18 mouse cellular contexts compared by ENCODE assay signal in the genomic region with DNA sequence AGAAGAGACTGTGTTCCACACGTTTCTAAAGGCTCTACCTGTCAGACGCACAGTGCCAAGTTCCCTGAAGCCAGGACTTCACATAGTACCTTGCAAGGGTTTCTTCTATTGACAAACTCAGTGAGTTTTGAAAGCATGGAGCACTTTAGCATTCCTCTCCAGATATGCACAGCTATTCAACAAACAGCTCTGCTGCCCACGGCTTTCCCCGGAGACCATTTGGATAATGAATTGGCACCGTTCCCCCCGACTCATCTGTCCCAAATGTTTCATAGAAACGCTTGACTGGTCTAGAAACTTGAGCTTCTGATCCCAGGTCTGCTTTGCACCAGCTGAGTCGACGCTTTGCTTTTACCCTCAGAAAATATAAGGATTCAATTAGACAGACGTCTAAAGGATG.
DNase-seq lines count a peak whose midpoint lies in the region; ATAC-seq and TF ChIP-seq lines count a peak whose summit lies in the region.
"Had no signal": no experiment of that assay in that cellular context is flagged by ENCODE, and none has a peak within 500 bp of the region (broad histone marks: within the 10 kb centered on the region; RNA-seq: fewer than 3 reads in every experiment).

No protein-coding gene starts in this region.

- H3K27me3 ChIP-seq in forebrain, postnatal 0 days (ENCODE audit: insufficient read depth, low read length), result no peaks in the 10 kb centered on the region
- no peaks in the 10 kb centered on the region for H3K27me3 ChIP-seq in forebrain, embryonic 11.5 days (ENCODE audit: control insufficient read depth, insufficient read depth, low read length)
- no peaks in the 10 kb centered on the region for H3K27me3 ChIP-seq in midbrain, postnatal 0 days (ENCODE audit: insufficient read depth, low read length)
- H3K27me3 ChIP-seq in midbrain, embryonic 13.5 days, result no peaks in the 10 kb centered on the region
- H3K27me3 ChIP-seq in embryonic facial prominence, embryonic 14.5 days (replicated peaks; ENCODE audit: control insufficient read depth, insufficient read depth, low read length), result no peaks in the 10 kb centered on the region
- H3K27me3 ChIP-seq in heart, embryonic 10.5 days (ENCODE audit: insufficient read depth, poor library complexity, severe bottlenecking), result 0 out of 2 replicates have a peak, but pooled peaks cover 3% of the 10 kb centered on the region
- H3K27me3 ChIP-seq in intestine, embryonic 15.5 days (replicated peaks), result no peaks in the 10 kb centered on the region
- H3K27me3 ChIP-seq: midbrain, embryonic 15.5 days had no signal

- no peaks in the 10 kb centered on the region for H3K4me1 ChIP-seq in forebrain, postnatal 0 days (ENCODE audit: insufficient read depth)
- no peaks in the 10 kb centered on the region for H3K4me1 ChIP-seq in forebrain, embryonic 11.5 days (replicated peaks; ENCODE audit: control insufficient read depth, insufficient read depth, low read length)
- H3K4me1 ChIP-seq in midbrain, postnatal 0 days (ENCODE audit: insufficient read depth, low read length), result no peaks in the 10 kb centered on the region
- H3K4me1 ChIP-seq in midbrain, embryonic 13.5 days (replicated peaks), result 0 out of 2 replicates have a peak, but pooled peaks cover 4% of the 10 kb centered on the region
- 0 out of 2 replicates have a peak, but pooled peaks cover 4% of the 10 kb centered on the region for H3K4me1 ChIP-seq in embryonic facial prominence, embryonic 14.5 days (ENCODE audit: control insufficient read depth, insufficient read depth, low read length)
- H3K4me1 ChIP-seq in heart, embryonic 10.5 days, result peaks cover 4% of the 10 kb centered on the region; the same call in 1 of the 2 replicates
- H3K4me1 ChIP-seq in intestine, embryonic 15.5 days (replicated peaks), result no peaks in the 10 kb centered on the region
- H3K4me1 ChIP-seq: midbrain, embryonic 15.5 days had no signal

- ATAC-seq in forebrain, postnatal 0 days, result no peak
- no peak for ATAC-seq in forebrain, embryonic 11.5 days (replicated peaks; ENCODE audit: low FRiP score)
- no peak for ATAC-seq in midbrain, postnatal 0 days (ENCODE audit: low FRiP score)
- ATAC-seq in midbrain, embryonic 13.5 days, result no peak
- ATAC-seq in embryonic facial prominence, embryonic 14.5 days (ENCODE audit: low read depth), result no peak; the same call in 1 of the 2 replicates
- ATAC-seq in intestine, embryonic 15.5 days, result no peak
- ATAC-seq: midbrain, embryonic 15.5 days had no signal

- 52% methylated on average over 10 of the region's 10 CpGs for WGBS in forebrain, postnatal 0 days
- 87% methylated on average over 10 of the region's 10 CpGs for WGBS in forebrain, embryonic 11.5 days
- WGBS in midbrain, postnatal 0 days, result 72% methylated on average over 10 of the region's 10 CpGs
- 73% methylated on average over 10 of the region's 10 CpGs for WGBS in midbrain, embryonic 13.5 days
- WGBS in embryonic facial prominence, embryonic 14.5 days, result 41% methylated on average over 10 of the region's 10 CpGs
- 81% methylated on average over 10 of the region's 10 CpGs for WGBS in heart, embryonic 10.5 days
- WGBS in intestine, embryonic 15.5 days, result 77% methylated on average over 10 of the region's 10 CpGs

- no peaks in the 10 kb centered on the region for H3K9me3 ChIP-seq in forebrain, postnatal 0 days (ENCODE audit: low read length)
- H3K9me3 ChIP-seq in forebrain, embryonic 11.5 days (ENCODE audit: control insufficient read depth, low read length), result no peaks in the 10 kb centered on the region
- no peaks in the 10 kb centered on the region for H3K9me3 ChIP-seq in midbrain, postnatal 0 days (ENCODE audit: low read length)
- H3K9me3 ChIP-seq in midbrain, embryonic 13.5 days, result no peaks in the 10 kb centered on the region
- H3K9me3 ChIP-seq in embryonic facial prominence, embryonic 14.5 days (ENCODE audit: control insufficient read depth, low read length), result no peaks in the 10 kb centered on the region
- H3K9me3 ChIP-seq in heart, embryonic 10.5 days, result no peaks in the 10 kb centered on the region
- H3K9me3 ChIP-seq in intestine, embryonic 15.5 days, result no peaks in the 10 kb centered on the region
- H3K9me3 ChIP-seq: midbrain, embryonic 15.5 days had no signal

- TF ChIP-seq CTCF in forebrain, postnatal 0 days (IDR thresholded peaks at IDR 0.05; ENCODE audit: low read depth), result no peak
- TF ChIP-seq CTCF in midbrain, postnatal 0 days (IDR thresholded peaks at IDR 0.05), result no peak

- H3K27ac ChIP-seq in forebrain, postnatal 0 days (ENCODE audit: low read depth, low read length), result no peak overlapping the region
- H3K27ac ChIP-seq in forebrain, embryonic 11.5 days (ENCODE audit: low read depth, low read length), result no peak overlapping the region
- H3K27ac ChIP-seq in midbrain, postnatal 0 days (ENCODE audit: low read depth, low read length), result no peak overlapping the region
- H3K27ac ChIP-seq in midbrain, embryonic 13.5 days, result no peak overlapping the region; the same call in 1 of the 2 replicates
- H3K27ac ChIP-seq in embryonic facial prominence, embryonic 14.5 days (replicated peaks; ENCODE audit: low read depth, low read length), result no peak overlapping the region
- no peak overlapping the region for H3K27ac ChIP-seq in heart, embryonic 10.5 days
- H3K27ac ChIP-seq in intestine, embryonic 15.5 days, result no peak overlapping the region
- H3K27ac ChIP-seq: midbrain, embryonic 15.5 days had no signal

- no peak overlapping the region for H3K4me3 ChIP-seq in forebrain, postnatal 0 days (ENCODE audit: low read depth, low read length)
- H3K4me3 ChIP-seq in forebrain, embryonic 11.5 days (ENCODE audit: low read depth, low read length), result no peak overlapping the region
- H3K4me3 ChIP-seq in midbrain, postnatal 0 days (ENCODE audit: low read depth, low read length), result no peak overlapping the region
- no peak overlapping the region for H3K4me3 ChIP-seq in midbrain, embryonic 13.5 days (replicated peaks)
- no peak overlapping the region for H3K4me3 ChIP-seq in embryonic facial prominence, embryonic 14.5 days (ENCODE audit: low read depth, low read length)
- H3K4me3 ChIP-seq in heart, embryonic 10.5 days, result no peak overlapping the region
- no peak overlapping the region for H3K4me3 ChIP-seq in intestine, embryonic 15.5 days (replicated peaks)
- H3K4me3 ChIP-seq: erythroblast, embryonic 14.5 days; midbrain, embryonic 15.5 days had no signal

- peak; percentile 24 for DNase-seq in forebrain, postnatal 0 days
- no peak for DNase-seq in forebrain, embryonic 11.5 days (ENCODE audit: low spot score)
- peak; percentile 71 for DNase-seq in midbrain, postnatal 0 days (ENCODE audit: low spot score)
- DNase-seq in embryonic facial prominence, embryonic 14.5 days (ENCODE audit: low spot score), result peak; percentile 67
- DNase-seq in layer of hippocampus, postnatal 10 days (ENCODE audit: low spot score in 2 of 2), result peak; percentile 35 to 55
- DNase-seq in heart, embryonic 10.5 days (ENCODE audit: low spot score), result no peak
- DNase-seq: cerebellum, postnatal 36 days; heart, adult 18-20 months; kidney, adult 8-10 months; kidney, postnatal 36 days; lung, adult 2 months; lung, postnatal 4 days; right cerebral cortex, postnatal 14 days; thymus, postnatal 25 days had no signal

- no peak overlapping the region for H3K4me2 ChIP-seq in forebrain, postnatal 0 days (ENCODE audit: low read depth)
- no peak overlapping the region for H3K4me2 ChIP-seq in forebrain, embryonic 11.5 days (ENCODE audit: low read depth, low read length, severe bottlenecking)
- H3K4me2 ChIP-seq in midbrain, postnatal 0 days (ENCODE audit: low read depth, low read length, poor library complexity, severe bottlenecking), result no peak overlapping the region
- H3K4me2 ChIP-seq in midbrain, embryonic 13.5 days (replicated peaks), result no peak overlapping the region
- H3K4me2 ChIP-seq in embryonic facial prominence, embryonic 14.5 days (ENCODE audit: low read depth, low read length), result no peak overlapping the region
- no peak overlapping the region for H3K4me2 ChIP-seq in intestine, embryonic 15.5 days (replicated peaks)
- H3K4me2 ChIP-seq: midbrain, embryonic 15.5 days had no signal

- H3K36me3 ChIP-seq in forebrain, postnatal 0 days (ENCODE audit: insufficient read depth), result no peaks in the 10 kb centered on the region
- H3K36me3 ChIP-seq in forebrain, embryonic 11.5 days (ENCODE audit: control insufficient read depth, insufficient read depth, low read length), result no peaks in the 10 kb centered on the region
- no peaks in the 10 kb centered on the region for H3K36me3 ChIP-seq in midbrain, postnatal 0 days (ENCODE audit: insufficient read depth, low read length)
- no peaks in the 10 kb centered on the region for H3K36me3 ChIP-seq in midbrain, embryonic 13.5 days
- H3K36me3 ChIP-seq in embryonic facial prominence, embryonic 14.5 days (ENCODE audit: control insufficient read depth, insufficient read depth, low read length), result no peaks in the 10 kb centered on the region
- no peaks in the 10 kb centered on the region for H3K36me3 ChIP-seq in heart, embryonic 10.5 days
- no peaks in the 10 kb centered on the region for H3K36me3 ChIP-seq in intestine, embryonic 15.5 days
- H3K36me3 ChIP-seq: midbrain, embryonic 15.5 days had no signal

- no peak overlapping the region for H3K9ac ChIP-seq in forebrain, postnatal 0 days
- no peak overlapping the region for H3K9ac ChIP-seq in forebrain, embryonic 11.5 days (ENCODE audit: low read length)
- H3K9ac ChIP-seq in midbrain, postnatal 0 days (replicated peaks; ENCODE audit: low read length, poor library complexity, severe bottlenecking), result no peak overlapping the region
- no peak overlapping the region for H3K9ac ChIP-seq in midbrain, embryonic 13.5 days (replicated peaks)
- H3K9ac ChIP-seq in embryonic facial prominence, embryonic 14.5 days (ENCODE audit: low read depth, low read length), result no peak overlapping the region
- no peak overlapping the region for H3K9ac ChIP-seq in intestine, embryonic 15.5 days
- H3K9ac ChIP-seq: midbrain, embryonic 15.5 days had no signal

Comparison
In these comparisons a context has a peak if more than half of its experiments do, and no peak if none do; other contexts are left out.
1. DNase-seq: peak in forebrain, postnatal 0 days (single experiment), midbrain, postnatal 0 days (single experiment), embryonic facial prominence, embryonic 14.5 days (single experiment) and layer of hippocampus, postnatal 10 days (2 of 2); none in forebrain, embryonic 11.5 days (single experiment) and heart, embryonic 10.5 days (single experiment).